Mouse (Mus musculus): ENCODE measurements at regions not wholly inside any gene's neighbourhood (a gene's known extent, or its start where the extent isn't known, plus 50 kb on each side); places are given as distances from the start of the nearest gene placed in this dataset.

DNA sequence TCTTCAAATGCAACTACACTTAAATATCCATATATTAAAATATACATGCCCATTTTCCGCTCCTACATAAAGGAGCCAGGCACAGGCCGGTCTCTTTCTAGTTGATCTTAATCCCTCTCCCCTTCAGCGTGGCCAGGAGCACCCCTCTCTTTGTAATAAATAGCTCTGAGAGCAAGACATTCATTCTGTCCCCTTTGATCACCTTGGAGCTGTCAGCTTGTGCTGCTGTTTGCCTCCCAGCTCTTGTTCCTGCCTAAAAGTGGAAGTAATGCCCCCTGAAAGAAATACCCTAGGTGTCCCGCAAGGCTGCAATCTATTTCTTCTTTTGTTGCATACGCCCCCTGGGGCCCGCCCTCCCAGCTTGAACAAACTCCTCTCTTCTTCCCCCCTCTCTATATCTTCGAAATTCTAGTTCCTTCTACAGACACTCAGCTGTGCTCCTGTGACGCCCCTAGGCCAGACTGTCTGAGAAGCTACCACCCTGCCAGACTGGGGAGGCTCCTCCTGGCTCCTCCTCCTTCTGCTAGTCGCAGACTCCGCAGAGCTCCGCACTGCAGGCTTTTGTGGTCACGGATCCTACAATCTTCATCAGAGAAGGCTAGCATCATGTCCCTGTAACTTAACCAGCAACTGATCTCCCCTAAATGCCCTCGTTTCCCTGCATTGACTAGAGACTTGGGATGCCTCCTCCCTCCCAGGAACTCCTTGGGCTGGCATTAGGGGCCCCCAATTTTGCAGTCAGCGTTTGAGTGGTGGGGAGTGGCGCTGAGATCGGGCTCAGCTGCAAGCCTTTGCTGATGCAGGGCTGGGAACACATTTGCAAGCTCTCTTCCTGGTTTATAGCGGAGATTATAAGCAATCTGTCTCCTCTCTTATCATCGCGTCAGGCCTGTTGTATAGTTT lies 516.8 kb downstream of the Nyap2 start:
- TF ChIP-seq POLR2A (IDR thresholded peaks at IDR 0.05; ENCODE audit: borderline replicate concordance, extremely low read depth, low read depth, low read length) (no peak), CTCF (IDR thresholded peaks at IDR 0.05; ENCODE audit: insufficient read depth, low read length) (no peak)
